Mouse (Mus musculus): ENCODE results near the gene Snx19.

Snx19 gene

DNA sequence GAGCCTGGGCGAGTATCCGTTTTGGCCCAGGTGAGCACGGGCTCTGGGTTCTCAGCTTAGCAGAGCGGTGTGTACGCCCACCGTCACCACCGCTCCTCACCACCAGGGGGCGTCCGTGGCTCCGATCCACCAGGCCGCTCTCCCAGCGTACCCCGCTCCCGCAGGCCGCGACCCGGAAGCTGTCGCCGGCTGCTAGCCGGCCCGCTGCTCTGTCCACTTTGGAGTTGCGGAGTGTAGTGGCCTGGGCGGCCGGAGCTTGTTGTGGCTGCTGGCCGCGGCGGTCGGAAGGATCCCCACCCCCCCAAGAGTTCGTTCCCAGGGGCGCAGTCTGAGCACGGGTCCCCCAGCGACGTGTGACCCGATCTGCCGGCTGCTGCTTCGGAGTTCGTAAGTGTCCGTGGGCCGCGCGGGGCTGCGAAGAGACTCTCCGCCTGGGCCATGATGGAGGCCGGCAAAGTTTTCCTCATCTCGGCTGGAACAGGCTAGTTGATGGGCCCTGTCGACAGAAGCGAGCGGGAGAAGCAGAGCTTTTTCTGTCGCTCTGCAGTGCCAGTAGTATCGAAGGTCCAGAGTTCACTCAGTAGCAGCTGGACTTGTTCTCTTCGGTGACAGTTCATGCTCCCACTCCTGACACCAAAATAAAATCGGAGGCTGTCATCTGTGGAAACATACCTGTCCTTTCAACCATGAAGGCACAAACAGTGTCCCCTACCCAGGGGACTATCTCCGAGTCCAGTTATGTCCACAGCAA lies at the start of gene Snx19:
Gene Snx19 (plus strand): TSS at position 227 of the 751 bp plus-strand sequence.
- peak; percentile 67 for DNase-seq (ENCODE audit: low read depth, low spot score)

DNA sequence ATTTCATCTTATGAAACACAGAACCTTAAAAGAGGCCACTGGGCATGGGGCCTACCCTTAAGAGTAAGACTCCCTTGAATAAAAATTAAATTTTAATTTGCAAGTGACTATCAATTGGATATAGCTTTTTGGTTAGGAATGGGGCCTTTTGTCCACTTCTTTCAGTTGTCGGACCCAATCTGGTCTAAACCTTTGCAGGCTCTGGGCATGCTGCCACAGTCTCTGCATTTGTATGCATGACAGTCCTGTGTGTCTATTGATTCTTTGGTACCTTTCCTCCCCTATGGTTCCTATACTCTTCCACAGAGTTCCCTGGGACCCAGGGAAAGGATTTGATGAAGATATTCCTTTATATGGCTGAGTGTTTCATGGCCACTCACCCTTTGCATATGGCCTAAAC lies 26.1 kb upstream of the Snx19 start:
- no peak for DNase-seq (ENCODE audit: low read depth, low spot score)

DNA sequence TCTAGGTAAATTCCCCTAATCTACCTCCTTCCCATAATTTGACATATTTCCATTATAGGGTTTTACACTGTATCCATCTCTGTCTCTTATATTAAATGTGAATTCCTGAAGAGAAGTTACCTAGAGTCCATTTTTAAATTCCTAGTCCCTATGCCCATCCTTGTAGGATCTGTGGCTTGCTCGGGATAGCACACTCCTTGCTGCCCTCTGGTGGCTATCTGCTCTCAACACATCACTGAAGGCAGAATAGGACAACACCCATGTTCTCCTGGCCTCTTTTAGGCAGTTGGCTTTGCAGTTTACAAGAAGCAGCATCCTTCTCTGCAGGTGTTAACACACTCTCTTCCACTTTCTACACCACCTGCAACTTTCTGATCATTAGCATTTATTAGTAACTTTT lies 4.0 kb upstream of the Snx19 start:
- peak; percentile 16 for DNase-seq (ENCODE audit: low read depth, low spot score)

DNA sequence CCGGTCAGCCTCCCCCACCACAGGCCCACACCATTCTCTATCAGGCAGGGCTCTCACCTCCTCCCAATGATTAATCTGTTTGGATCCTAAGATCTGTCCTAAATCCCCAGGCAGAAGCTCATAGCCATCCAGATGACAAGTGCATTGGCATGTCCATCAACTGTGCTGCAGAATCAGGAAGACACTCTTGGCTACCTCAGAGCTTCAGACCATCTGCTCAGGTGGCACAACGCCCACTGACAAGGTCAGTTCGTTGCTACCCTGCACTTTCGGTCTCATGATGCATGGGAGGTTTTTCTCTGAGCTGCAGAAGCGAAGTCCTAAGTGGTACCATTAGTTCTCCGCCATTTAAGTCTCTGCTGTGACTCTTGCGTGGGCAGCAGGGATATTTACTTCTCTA lies 1.7 kb upstream of the Snx19 start:
- DNase-seq (ENCODE audit: low read depth, low spot score) = no peak

DNA sequence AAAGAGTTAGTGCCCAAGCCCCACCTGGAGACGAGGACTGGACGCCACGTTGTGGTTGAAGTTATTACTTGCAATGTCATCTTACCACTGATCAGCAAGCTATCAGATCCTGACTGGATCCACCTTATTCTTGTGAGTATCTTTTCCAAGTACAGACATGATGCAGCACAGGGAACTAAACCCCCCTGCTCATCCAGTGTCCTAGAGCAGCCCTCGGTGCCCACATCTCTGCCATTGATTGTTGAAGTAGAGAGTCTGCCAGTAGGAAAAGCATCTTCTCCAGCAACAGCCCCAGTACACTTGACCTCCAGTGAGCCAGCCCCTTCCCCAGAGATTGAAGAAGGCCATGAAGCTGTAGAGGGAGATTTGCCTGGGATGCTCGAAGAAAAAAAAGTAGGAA lies 1.3 kb downstream of the Snx19 start:
- no peak for DNase-seq (ENCODE audit: low read depth, low spot score)

DNA sequence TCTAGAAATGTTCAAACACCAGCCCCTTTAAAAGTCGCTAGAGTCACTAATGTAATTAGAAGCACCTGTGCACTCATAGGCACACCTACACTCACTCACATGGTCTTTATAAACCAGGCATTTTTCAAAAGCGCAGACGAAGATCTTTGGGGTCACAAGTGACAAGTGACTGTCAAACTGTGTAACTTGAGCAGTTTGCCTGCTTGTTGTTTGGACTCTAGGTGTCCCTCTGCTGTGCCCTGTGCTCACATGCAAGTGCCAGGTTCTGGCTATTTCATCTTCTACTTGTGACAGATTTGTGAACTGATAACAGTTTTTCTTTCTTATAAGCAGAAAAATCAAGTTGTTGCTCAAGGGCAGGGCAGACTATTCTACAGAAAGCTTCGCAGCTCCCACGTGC lies 3.5 kb downstream of the Snx19 start:
- DNase-seq (ENCODE audit: low read depth, low spot score) = no peak

DNA sequence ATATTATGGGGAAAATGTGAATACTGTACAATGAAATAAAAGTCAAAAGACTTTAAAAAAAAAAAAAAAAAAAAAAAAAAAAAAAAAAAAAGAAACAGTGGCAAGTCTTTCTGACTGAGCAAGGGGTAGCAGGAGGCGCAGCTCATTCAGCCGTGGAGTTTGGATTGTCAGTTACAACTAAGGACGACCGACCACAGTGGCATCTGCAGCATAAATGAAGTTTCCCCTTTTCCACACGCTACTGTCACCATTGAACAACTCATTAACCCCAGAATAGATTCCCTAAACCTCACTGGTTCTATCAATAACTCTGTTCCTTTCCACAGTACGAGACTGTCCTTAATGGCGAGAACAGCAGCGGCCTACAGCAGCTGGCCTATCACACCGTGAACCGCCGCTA lies 5.0 kb downstream of the Snx19 start:
- no peak for DNase-seq (ENCODE audit: low read depth, low spot score)

DNA sequence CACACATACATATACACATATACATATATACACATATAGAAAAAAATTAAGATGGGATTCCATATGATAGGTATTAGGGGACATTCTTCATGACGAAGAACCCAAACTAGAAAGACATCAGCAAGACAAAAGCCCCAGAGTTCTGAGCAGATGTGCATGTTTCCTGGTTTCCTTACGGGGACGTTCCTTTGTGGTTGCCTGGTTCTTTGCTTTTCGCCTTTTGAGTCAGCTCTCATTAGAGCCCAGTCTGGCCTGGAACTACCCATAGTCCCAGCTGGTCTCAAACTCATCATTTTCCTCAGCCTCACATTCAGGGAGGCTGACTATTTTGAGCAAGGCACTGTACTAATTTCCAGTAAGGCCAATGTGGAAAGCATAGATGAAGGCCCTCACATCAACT lies 7.0 kb downstream of the Snx19 start:
- no peak for DNase-seq (ENCODE audit: low read depth, low spot score)

DNA sequence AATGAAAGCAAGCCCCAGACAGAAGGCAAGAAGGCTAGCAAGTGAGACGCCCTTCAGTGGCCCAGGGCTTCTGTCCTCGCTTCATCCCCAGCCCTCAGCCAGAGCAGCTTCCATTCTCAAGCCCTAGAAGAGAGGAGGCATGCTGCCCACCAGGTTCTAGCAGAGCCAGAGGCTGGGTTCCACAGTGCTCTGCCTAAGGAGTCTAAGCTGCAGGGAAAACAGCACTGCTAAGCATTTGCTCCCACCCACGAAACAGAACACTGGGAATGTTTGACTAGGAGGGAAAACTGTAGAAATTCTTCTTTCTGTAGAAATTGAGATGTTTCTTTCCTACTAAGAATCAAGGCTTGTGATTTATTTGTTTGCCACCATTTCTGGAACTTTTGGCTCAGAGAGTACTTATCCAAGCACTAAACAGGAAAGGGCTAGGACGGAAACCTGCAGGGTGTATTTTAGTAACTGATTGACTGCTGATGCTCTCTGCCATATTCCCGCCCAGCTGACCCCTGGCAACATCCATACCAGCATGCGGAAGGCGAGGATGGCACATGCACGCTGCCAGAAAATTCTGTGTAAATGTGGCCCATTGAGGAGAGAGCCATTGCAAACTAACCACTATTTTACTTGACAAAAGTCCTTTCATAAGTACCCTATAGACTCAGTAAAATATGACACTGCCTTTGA lies 9.1 kb downstream of the Snx19 start:
- no peak for DNase-seq (ENCODE audit: low read depth, low spot score)

DNA sequence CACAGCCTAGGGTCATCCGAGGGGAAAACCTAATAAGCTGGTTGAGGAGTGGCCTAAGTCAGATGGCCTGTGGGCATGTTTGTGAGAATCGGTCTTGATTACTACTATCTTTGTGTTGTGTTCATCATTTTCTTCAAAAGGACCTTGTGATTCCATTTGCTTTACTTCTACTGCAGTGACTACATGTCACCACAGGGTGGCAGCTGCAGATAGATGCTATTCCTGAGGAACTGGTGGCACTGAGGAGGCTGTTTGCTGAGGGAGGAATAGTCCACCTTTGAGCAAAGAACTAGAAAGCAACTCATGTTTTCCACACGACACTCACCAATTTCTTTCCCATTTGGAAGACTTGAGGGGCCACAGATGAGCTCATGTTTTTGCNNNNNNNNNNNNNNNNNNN lies 11.6 kb downstream of the Snx19 start:
- no peak for DNase-seq (ENCODE audit: low read depth, low spot score)

DNA sequence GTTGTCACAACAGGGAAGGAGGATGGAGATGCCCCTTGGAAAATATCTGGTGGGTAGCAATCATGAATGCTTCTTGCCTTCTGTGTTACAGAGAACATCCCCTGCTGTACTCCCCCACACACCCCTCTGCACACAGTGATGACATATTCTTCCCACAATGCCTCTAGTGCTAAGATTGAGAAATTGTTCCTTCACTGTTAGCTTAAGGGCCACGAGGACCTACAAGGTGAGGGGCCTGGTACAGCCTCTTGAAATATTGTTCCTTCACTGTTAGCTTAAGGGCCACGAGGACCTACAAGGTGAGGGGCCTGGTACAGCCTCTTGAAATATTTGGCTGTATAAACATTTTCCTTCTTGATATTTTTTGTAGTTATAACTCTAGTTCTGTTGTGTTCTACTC lies 14.9 kb downstream of the Snx19 start:
- no peak for DNase-seq (ENCODE audit: low read depth, low spot score)

DNA sequence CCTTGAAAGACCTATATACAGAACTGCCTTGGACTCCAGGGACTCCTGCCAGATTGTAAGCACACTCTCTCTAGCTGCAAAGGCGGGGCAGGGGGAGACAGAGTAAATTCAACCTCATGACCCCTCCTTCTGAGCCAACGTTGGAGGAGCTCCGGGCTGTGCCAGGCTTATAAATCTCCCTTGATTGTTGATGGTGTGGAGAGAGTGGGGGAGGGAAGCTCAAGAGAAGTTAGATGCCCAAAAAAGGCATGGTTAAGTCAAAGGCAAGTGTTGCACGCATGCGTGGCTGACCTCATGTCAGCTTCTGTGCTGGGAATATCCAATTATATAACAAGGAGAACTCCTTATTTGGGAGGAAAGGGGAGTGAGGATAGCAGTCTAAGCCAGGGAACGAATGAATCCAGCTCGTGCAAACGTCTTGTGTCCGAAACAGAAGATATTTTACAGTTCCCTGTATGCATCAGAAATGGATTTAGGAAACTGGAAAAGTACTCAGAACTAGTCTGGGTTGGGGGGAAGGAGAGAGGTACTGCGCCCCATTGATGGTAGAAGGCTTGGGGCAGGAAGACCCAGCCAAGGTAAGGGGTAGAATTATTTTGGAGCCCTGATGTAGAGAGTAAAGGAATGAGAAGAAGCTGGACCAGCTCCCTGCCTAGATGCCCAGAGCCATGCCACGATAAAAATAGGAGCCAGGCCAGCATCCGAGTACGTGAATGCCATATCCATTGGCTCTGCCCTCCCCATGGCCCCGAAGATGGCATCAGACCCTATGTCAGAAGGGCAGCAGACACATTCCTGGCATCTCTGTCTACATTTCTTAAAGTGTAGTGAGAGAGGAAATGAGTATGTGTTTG lies 18.6 kb downstream of the Snx19 start:
- no peak for DNase-seq (ENCODE audit: low read depth, low spot score)

DNA sequence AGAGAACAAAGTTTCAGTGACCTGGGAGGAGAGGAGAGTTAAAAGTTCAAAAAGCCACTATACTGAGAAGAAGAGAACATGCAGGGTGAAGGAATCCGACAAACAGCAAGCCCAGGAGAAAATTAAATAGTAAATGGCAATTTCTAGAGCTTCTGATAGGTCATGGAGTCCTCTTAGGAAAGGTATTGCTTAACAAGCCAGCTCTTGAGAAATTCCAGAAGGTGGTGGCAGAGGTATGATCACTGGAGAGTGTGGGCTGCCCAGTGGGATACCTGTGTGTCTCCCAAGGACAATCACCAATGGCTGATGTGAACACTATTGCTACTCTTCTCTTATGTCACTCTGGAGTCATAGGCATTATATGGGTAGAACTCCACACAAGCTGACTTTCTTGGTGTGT lies 19.2 kb downstream of the Snx19 start:
- no peak for DNase-seq (ENCODE audit: low read depth, low spot score)

DNA sequence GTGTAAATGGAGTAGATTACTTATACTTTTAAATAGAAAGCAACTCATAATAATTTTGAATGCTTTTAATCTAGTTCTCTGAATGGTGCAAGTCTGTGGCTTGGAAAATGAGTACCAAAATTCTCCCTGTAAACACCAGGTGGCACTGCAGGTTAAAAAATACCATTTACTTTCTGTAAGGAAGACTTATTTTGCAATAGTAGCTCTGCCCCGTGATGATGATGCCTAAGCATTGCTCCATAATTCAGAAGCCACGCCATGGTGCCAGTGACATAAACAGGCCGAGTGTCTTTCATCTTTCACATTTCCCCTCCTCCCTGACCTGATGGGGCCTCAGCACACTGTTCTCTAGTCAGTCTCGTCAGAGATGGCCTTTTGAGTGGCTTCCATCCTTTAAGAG lies 21.6 kb downstream of the Snx19 start:
- DNase-seq (ENCODE audit: low read depth, low spot score) = no peak

DNA sequence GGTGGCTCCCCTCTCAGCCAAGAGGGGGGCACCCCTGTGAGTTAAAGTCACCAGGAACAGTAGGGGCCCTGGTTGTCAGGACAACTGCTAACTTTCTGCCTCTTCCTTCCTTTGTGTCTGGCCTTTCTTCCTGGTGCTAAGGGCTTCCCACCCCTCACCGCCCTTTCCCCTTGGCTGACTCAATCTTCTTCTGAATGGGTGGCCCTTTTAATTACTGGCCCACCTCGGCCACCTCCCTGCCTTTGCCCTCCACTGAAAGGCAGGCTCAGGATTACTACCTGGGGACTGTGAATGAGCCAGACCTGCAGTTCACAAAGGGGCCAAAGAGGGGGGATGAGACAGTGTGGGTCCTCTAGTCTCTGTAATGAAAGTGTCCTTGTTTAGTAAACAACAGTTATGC lies 23.0 kb downstream of the Snx19 start:
- peak; percentile 16 for DNase-seq (ENCODE audit: low read depth, low spot score)

DNA sequence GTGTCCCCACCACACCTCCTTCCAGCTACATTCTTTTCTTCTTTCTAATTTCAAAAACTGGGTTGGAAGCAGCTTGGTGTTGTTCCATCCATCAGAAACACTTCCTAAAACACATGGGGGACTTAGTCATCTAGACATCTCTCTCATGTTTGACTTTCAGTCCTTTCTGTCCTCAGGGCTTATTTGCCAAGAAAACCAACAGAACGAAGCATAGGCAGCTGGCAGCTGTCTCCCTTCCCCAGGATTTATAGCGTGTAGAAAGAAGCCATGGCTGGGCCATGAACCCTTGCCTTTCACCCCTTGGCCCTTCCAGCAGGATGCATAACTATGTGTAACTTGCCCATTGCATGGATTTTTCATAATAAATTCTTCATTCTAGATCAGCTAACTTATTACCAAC lies 23.9 kb downstream of the Snx19 start:
- no peak for DNase-seq (ENCODE audit: low read depth, low spot score)

DNA sequence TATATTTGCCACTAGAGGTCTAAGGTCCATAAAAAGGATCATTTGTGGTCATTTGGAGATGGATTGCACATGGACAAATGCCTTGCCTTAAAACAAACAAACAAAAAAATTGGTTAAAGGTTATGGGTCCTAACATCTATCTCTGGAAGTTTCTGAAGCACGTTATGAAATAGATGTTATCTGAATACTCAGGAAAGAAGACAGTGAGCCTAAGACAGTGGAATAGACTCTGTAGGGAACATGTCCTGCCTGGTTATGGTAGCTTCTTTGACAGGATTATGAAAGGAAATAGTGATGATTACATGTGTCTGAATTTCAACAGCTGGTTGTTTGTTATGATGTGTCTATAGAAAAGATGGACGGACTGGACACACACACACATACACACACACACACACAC lies 27.6 kb downstream of the Snx19 start:
- DNase-seq (ENCODE audit: low read depth, low spot score) = no peak

DNA sequence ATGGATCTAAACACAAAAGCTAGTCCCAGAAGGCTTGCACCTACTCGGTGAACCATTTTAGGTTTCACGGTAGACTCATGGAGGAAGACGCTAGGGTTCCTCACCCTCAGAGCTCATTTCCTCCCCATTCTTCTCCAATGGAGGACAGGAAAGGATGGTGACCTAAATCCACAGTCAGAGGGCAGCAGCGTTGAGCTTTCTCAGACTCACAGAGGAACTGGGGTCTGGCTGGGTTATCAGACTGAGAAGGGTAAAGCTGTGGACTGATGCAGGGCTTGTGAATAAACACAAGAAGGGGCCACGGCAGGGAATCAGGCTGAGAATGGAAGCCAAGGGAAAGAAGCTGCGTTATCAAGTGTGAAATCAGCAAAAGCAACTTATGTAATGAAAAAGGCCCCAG lies 29.3 kb downstream of the Snx19 start:
- no peak for DNase-seq (ENCODE audit: low read depth, low spot score)

DNA sequence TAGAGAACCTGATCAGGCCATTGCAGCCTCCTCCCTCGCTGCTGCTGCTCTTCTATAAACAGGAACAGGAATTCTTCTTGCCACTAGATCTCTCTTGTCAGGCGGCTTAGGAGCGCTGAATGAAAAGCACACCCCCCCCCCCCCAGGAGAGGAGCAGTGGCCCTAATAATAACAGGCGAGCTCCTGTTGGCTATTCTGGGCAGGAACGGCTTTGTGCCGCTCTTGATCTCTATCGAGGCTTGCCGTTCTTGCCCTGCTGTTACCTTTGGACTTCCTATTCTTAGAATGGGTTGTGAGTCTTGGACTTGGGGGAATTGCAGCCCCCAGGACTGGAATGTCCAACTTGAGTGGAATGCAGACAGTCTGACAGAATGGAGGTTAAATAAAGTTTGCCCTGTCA lies 33.6 kb downstream of the Snx19 start:
- no peak for DNase-seq (ENCODE audit: low read depth, low spot score)

DNA sequence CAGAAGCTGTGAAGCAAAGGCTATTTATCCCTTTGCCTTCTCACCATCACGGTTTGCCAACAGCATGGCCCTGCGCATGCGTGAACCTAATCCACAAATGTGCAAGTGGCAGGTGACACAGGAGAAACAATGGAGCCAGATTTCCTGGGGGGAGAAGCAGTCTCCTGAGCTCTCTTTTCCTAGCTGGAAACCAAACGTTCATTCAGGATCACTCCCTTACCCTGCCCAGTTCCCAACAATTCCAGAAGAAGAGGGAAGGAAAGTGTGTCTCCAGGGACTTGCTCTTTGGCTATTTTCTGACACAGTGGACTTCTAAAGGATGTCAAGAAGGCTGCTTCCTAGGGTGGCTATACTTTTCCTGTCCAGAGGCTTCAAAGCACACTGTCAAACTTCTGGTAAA lies 37.8 kb downstream of the Snx19 start:
- DNase-seq (ENCODE audit: low read depth, low spot score) = no peak

DNA sequence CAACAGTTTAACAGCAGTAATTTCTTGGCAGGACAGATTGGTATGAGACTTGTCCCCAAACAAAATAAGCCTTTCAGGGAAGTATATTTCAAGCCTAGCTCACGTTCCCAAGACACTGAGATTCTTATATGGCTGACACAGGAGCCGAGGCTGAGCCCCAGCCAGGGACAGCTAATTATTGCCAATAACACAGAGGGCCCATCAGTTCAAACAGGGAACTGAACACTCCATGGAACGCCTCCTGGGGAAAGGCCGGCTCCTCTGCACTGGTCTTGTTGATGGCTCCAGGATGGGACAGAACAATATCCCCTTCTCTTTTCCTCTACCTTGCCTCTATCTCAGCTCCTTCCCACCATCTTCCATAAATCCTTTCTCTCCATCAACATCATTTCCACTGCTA lies 53.1 kb downstream of the Snx19 start:
- DNase-seq (ENCODE audit: low read depth, low spot score) = no peak

DNA sequence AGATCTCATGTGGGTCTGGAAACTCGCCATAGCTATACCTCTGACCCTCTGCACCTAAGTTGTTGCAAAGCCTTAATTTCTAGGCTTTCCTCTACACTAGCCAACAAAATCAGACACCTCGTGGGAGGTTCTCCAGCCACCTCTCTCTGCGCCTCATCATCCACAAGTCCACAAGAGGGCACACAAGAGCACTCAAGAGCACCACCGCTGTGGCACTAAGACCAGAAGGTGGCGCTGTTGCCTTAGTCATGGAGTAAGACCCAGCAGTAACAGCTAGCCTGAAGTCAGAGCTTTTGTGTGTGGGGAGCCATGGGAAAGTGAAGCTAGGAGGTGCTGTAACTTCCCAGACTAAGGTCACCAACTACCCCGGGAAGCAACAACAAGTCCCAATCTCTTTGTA lies 53.6 kb downstream of the Snx19 start:
- peak; percentile 74 for DNase-seq (ENCODE audit: low read depth, low spot score)

DNA sequence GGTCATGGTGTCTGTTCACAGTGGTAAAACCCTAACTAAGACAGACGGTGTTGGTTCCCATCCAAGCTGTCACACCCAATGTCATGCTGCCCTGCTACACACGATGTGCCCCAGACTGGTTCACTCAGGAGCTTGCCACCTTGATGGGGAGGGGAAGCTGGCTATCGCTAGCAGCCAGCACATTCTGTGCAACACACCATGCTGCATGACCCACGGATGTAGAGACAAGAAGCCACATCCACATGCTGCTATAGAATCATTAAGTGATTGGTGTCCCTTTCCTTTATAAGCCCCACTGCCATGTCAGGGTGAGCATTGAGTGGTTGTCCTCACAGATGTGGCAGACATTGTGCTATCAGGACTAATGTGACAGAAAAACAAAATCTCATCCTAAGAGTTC lies 55.2 kb downstream of the Snx19 start:
- DNase-seq (ENCODE audit: low read depth, low spot score) = no peak
